Mouse (Mus musculus): ENCODE data around the gene Sulf2.

DNA sequence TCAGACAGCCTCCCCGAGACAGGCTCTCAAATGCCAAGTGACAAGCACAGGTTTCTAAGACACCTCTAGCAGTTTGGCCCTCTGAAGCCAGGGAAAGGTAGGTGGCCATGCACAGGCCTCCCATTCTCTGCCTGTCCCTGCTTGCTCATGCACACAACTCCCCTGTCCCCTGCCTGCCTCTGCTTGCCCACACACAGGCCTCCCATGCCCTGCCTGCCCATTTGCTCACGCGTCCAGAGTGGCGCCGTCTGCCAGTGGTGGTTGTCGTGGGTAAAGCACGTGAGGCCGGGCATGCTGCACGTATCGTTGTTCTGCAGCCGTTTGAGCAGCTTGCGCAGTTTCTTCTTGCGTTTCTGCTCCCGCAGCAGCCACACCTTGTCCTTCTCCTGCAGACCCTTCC lies 76.2 kb downstream of the Sulf2 start:
- no peak for TF ChIP-seq CTCF (IDR thresholded peaks at IDR 0.05; ENCODE audit: low read depth)
- TF ChIP-seq EP300 (IDR thresholded peaks at IDR 0.05; ENCODE audit: low read depth): no peak
